22 mouse cellular contexts compared by ENCODE assay signal in genomic region chr4:10260351-10260750, GRCm38 (mm10).
DNase-seq lines count a peak whose midpoint lies in the region; ATAC-seq and TF ChIP-seq lines count a peak whose summit lies in the region.
"Had no signal": no experiment of that assay in that cellular context is flagged by ENCODE, and none has a peak within 500 bp of the region (broad histone marks: within the 10 kb centered on the region; RNA-seq: fewer than 3 reads in every experiment).

No protein-coding gene starts in this region.

- no peak for TF ChIP-seq CTCF in gastrocnemius, adult 2 months (IDR thresholded peaks at IDR 0.05)

- ATAC-seq in heart, embryonic 11.5 days (replicated peaks; ENCODE audit: insufficient number of reproducible peaks, low FRiP score, low TSS enrichment) = no peak
- ATAC-seq in forebrain, embryonic 11.5 days (replicated peaks; ENCODE audit: low FRiP score) = no peak
- ATAC-seq: forebrain, embryonic 14.5 days; intestine, postnatal 0 days; Patski had no signal

- no peaks in the 10 kb centered on the region for H3K36me3 ChIP-seq in heart, embryonic 11.5 days (ENCODE audit: control insufficient read depth, insufficient read depth, low read length)
- no peaks in the 10 kb centered on the region for H3K36me3 ChIP-seq in forebrain, embryonic 11.5 days (ENCODE audit: control insufficient read depth, insufficient read depth, low read length)
- H3K36me3 ChIP-seq: forebrain, embryonic 10.5 days; G1E; heart, embryonic 13.5 days; hindbrain, embryonic 12.5 days; hindbrain, embryonic 15.5 days had no signal

- no peak overlapping the region for H3K9ac ChIP-seq in heart, embryonic 11.5 days (ENCODE audit: low read depth, low read length)
- no peak overlapping the region for H3K9ac ChIP-seq in forebrain, embryonic 11.5 days (ENCODE audit: low read length)
- H3K9ac ChIP-seq: heart, embryonic 13.5 days; hindbrain, embryonic 12.5 days; hindbrain, embryonic 15.5 days had no signal

- WGBS in heart, embryonic 11.5 days (ENCODE audit: insufficient replicate concordance) = 82% methylated on average over 6 of the region's 6 CpGs
- 93% methylated on average over 6 of the region's 6 CpGs for WGBS in forebrain, embryonic 11.5 days

- H3K27ac ChIP-seq in heart, embryonic 11.5 days (ENCODE audit: low read depth, low read length) = no peak overlapping the region
- H3K27ac ChIP-seq in gastrocnemius, adult 2 months = no peak overlapping the region
- no peak overlapping the region for H3K27ac ChIP-seq in forebrain, embryonic 11.5 days (ENCODE audit: low read depth, low read length)
- H3K27ac ChIP-seq: forebrain, embryonic 10.5 days; heart, embryonic 13.5 days; hindbrain, embryonic 12.5 days; hindbrain, embryonic 15.5 days had no signal

- intact Hi-C loops in heart, postnatal 10 days (cut with DNase I) = no loop called here
- intact Hi-C loops in left cerebral cortex, postnatal 4 days (cut with DNase I) = no loop called here
- intact Hi-C loops in left cerebral cortex, postnatal 10 days (cut with DNase I) = no loop called here
- intact Hi-C loops in gastrocnemius, adult 2 months (cut with DNase I) = no loop called here

- no peaks in the 10 kb centered on the region for H3K9me3 ChIP-seq in heart, embryonic 11.5 days (replicated peaks; ENCODE audit: control insufficient read depth, low read length)
- H3K9me3 ChIP-seq in forebrain, embryonic 11.5 days (ENCODE audit: control insufficient read depth, low read length) = no peaks in the 10 kb centered on the region
- H3K9me3 ChIP-seq: forebrain, embryonic 10.5 days; G1E; heart, embryonic 13.5 days; hindbrain, embryonic 12.5 days; hindbrain, embryonic 15.5 days had no signal

- H3K4me1 ChIP-seq in heart, embryonic 11.5 days (ENCODE audit: control insufficient read depth, insufficient read depth, low read length) = peaks cover 5% of the 10 kb centered on the region; the same call in 1 of the 2 replicates
- H3K4me1 ChIP-seq in forebrain, embryonic 11.5 days (replicated peaks; ENCODE audit: control insufficient read depth, insufficient read depth, low read length) = no peaks in the 10 kb centered on the region
- H3K4me1 ChIP-seq: forebrain, embryonic 10.5 days; hindbrain, embryonic 12.5 days; hindbrain, embryonic 15.5 days had no signal

- H3K27me3 ChIP-seq in heart, embryonic 11.5 days (ENCODE audit: control insufficient read depth, insufficient read depth, low read length) = no peaks in the 10 kb centered on the region
- no peaks in the 10 kb centered on the region for H3K27me3 ChIP-seq in forebrain, embryonic 11.5 days (ENCODE audit: control insufficient read depth, insufficient read depth, low read length)
- H3K27me3 ChIP-seq: heart, embryonic 13.5 days; hindbrain, embryonic 12.5 days; hindbrain, embryonic 15.5 days; Patski had no signal

- DNase-seq in heart, postnatal 10 days = peak; percentile 57 to 66
- peak; percentile 3 for DNase-seq in left cerebral cortex, postnatal 4 days
- DNase-seq in left cerebral cortex, postnatal 10 days (ENCODE audit: extremely low spot score in 1 of 2, low spot score in 2 of 2) = no peak
- DNase-seq in gastrocnemius, adult 2 months = peak; percentile 73
- peak; percentile 30 for DNase-seq in gastrocnemius, postnatal 25 days
- no peak for DNase-seq in urinary bladder, adult 18-20 months (ENCODE audit: low spot score in 2 of 2)
- DNase-seq in forebrain, embryonic 11.5 days (ENCODE audit: low spot score) = no peak
- DNase-seq: adrenal gland, postnatal 10 days; adrenal gland, postnatal 36 days; cerebellum, adult 18-20 months; cerebellum, adult 9-10 months; cerebellum, postnatal 14 days; heart, adult 11 months had no signal

- no peak overlapping the region for H3K4me3 ChIP-seq in heart, embryonic 11.5 days (ENCODE audit: low read depth, low read length)
- no peak overlapping the region for H3K4me3 ChIP-seq in gastrocnemius, adult 2 months
- H3K4me3 ChIP-seq in forebrain, embryonic 11.5 days (ENCODE audit: low read depth, low read length) = no peak overlapping the region
- H3K4me3 ChIP-seq: forebrain, embryonic 10.5 days; heart, embryonic 13.5 days; hindbrain, embryonic 12.5 days; hindbrain, embryonic 15.5 days had no signal

- no peak overlapping the region for H3K4me2 ChIP-seq in heart, embryonic 11.5 days
- H3K4me2 ChIP-seq in forebrain, embryonic 11.5 days (ENCODE audit: low read depth, low read length, severe bottlenecking) = no peak overlapping the region
- H3K4me2 ChIP-seq: heart, embryonic 13.5 days; hindbrain, embryonic 12.5 days; hindbrain, embryonic 15.5 days had no signal

Comparison
In these comparisons a context has a peak if more than half of its experiments do, and no peak if none do; other contexts are left out.
1. DNase-seq: peak in heart, postnatal 10 days (2 of 2), left cerebral cortex, postnatal 4 days (single experiment), gastrocnemius, adult 2 months (single experiment) and gastrocnemius, postnatal 25 days (single experiment); none in left cerebral cortex, postnatal 10 days (0 of 2), urinary bladder, adult 18-20 months (0 of 2) and forebrain, embryonic 11.5 days (single experiment).